Mouse (Mus musculus) kidney, adult 9 months (tissue): ENCODE data around the gene Spock1.

Experiments
- DNase-seq: peaks from one replicate; pipeline ENCODE4 v3.0.0; 2022

Spock1 gene

GRCm38 (mm10) chr13:57857016-57857415, 51.1 kb downstream of the Spock1 start:
- DNase-seq: no peak

GRCm38 (mm10) chr13:57856311-57856853, 51.8 kb downstream of the Spock1 start:
- no peak for DNase-seq

GRCm38 (mm10) chr13:57855766-57856165, 52.4 kb downstream of the Spock1 start:
- DNase-seq: no peak

- no peak for DNase-seq
Observed at GRCm38 (mm10) chr13:57854416-57854815, 53.7 kb downstream of the Spock1 start.

GRCm38 (mm10) chr13:57853621-57854020, 54.5 kb downstream of the Spock1 start:
- no peak for DNase-seq

- DNase-seq: no peak
Observed at GRCm38 (mm10) chr13:57853156-57853555, 55.0 kb downstream of the Spock1 start.

- DNase-seq: no peak
Observed at GRCm38 (mm10) chr13:57848931-57849330, 59.2 kb downstream of the Spock1 start.

GRCm38 (mm10) chr13:57847101-57847500, 61.0 kb downstream of the Spock1 start:
- DNase-seq: no peak

- DNase-seq: no peak
Observed at GRCm38 (mm10) chr13:57846468-57846867, 61.7 kb downstream of the Spock1 start.

GRCm38 (mm10) chr13:57841141-57841848, 66.8 kb downstream of the Spock1 start:
- no peak for DNase-seq

GRCm38 (mm10) chr13:57837691-57838437, 70.3 kb downstream of the Spock1 start:
- no peak for DNase-seq

- DNase-seq: no peak
Observed at GRCm38 (mm10) chr13:57831374-57832163, 76.6 kb downstream of the Spock1 start.

- no peak for DNase-seq
Observed at GRCm38 (mm10) chr13:57830896-57831295, 77.2 kb downstream of the Spock1 start.

GRCm38 (mm10) chr13:57830091-57830490, 78.0 kb downstream of the Spock1 start:
- DNase-seq: no peak

GRCm38 (mm10) chr13:57816276-57816675, 91.9 kb downstream of the Spock1 start:
- DNase-seq: no peak

GRCm38 (mm10) chr13:57812643-57813042, 95.5 kb downstream of the Spock1 start:
- DNase-seq: no peak

GRCm38 (mm10) chr13:57811253-57811652, 96.9 kb downstream of the Spock1 start:
- no peak for DNase-seq

GRCm38 (mm10) chr13:57810816-57811215, 97.3 kb downstream of the Spock1 start:
- no peak for DNase-seq

GRCm38 (mm10) chr13:57810083-57810482, 98.0 kb downstream of the Spock1 start:
- no peak for DNase-seq

GRCm38 (mm10) chr13:57809603-57810002, 98.5 kb downstream of the Spock1 start:
- DNase-seq: no peak

GRCm38 (mm10) chr13:57806816-57807215, 101.3 kb downstream of the Spock1 start:
- no peak for DNase-seq

- DNase-seq: peak; percentile 32
Observed at GRCm38 (mm10) chr13:57806301-57806700, 101.8 kb downstream of the Spock1 start.

GRCm38 (mm10) chr13:57798633-57799032, 109.5 kb downstream of the Spock1 start:
- DNase-seq: no peak
